Mouse (Mus musculus): ENCODE results near the gene Kcnh8.

GRCm38 (mm10) chr17:52829678-52830077, 227.2 kb downstream of the Kcnh8 start:
- TF ChIP-seq CTCF (IDR thresholded peaks at IDR 0.05; ENCODE audit: low read depth) = no peak
- TF ChIP-seq EP300 (IDR thresholded peaks at IDR 0.05; ENCODE audit: low read depth) = no peak
